Mouse (Mus musculus) gastrocnemius, postnatal 25 days (tissue): ENCODE measurements around the gene Adam10. TPM values are rescaled to one million over a fixed set of nuclear protein-coding genes. Genes with fewer than 3 reads are reported as not detected.

Experiments
- DNase-seq: peaks from one replicate; pipeline ENCODE4 v3.0.0; 2022
- microRNA-seq, 2 experiments: library from miRNA; unstranded; fragments of <30 nt; microRNA quantifications; one replicate each; pipeline ENCODE4 v1.2.0; 2021; ENCODE audit warnings: borderline replicate concordance in 2 of 2
- total RNA-seq, 2 experiments: library from RNA; stranded (reverse); gene quantifications; 1 replicate in 1 of 2; 2 replicates in 1 of 2; pipeline ENCODE4 v1.2.3; 2021

Adam10 gene
- total RNA-seq, 2 experiments from 2014 or later: 16.2 to 19.2 TPM

DNA sequence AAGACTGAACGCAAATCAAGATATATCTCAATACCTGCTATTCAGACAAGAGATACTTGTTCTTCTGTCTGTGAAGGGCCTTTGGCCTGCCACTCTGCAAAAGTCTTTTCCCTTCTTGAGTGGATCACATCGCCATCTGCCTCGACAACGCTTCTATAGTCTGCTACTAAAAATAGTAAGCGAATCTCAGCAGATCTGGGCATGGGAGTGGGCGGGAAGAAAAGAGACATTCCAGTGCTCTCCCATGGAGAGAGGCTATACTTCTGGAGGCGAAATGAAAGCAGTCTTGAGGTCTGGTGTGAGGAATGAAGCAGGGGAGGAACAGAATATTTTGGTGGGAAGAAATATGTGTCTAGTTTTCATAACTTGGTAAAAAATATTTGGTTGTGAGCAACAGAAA is 109.9 kb downstream of the Adam10 start:
- no peak for DNase-seq

DNA sequence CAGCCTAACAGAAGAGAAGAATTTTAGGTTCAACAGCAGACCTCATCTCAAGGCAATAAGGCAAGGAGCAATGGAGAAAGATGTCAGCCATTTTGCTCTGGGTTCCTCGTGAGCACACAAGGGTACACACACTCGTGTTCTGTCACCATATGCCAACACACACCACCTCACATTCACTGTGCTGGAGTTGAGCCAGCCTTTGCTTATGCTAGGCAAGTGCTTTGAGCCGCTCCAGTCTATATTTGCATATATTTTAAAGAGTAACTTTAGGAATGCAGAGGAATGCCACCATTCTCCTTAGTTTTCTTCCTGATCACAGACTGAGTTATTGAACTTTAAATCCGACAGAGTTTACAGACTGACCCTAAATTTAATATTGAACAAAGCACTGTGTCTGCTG is 111.8 kb downstream of the Adam10 start:
- DNase-seq: no peak

DNA sequence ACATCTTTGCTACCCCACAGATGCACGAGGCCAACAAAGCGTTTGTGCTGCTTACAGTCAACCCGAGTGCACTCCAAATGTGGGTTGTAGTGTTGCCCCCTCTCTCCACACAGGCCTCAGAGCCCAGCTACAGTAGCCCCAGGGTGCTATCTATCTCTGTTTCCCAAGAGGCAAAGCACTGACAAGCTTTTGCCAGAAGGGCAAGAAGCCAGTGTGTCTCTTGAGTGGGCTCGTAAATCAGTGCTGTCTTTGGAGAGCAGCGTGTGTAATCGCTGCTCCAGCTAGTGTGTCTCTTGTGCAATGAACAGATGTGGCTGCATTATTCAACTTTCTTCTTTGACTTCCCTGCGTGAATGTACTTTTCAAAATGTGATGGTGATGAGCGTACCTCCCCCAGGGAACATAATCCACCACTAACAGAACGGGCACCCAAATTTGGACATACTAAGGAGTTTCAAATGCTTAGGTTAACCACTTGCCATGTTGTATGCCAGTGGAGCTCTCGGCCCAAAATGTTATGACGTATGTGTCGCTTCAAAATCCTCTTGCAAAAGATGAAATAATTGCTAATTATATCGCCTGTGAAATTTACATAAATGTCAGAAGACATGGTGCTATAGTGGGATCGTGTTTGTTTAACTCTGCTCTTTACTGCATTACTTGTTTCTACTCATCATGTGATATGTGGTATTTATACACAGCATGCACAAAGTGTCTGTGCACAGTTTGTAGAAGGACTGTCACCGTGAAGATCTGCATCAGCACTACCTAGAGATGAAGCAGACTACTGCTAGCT is 116.0 kb downstream of the Adam10 start:
- DNase-seq: no peak

DNA sequence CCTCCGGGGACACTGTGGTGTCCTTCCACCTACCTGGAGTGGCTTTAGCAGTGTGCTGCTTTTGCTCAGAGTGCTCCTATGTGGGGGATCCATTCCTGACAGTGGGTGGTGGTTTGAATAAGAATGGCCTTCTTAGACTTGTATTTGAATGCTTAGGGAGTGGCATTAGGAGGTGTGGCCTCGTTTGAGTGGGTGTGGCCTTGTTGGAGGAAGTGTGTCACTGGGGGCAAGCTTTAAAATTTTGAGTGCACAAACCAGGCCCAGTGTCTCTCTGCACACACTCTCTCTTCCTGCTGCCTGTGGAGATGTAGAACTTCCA is 116.6 kb downstream of the Adam10 start:
- no peak for DNase-seq

DNA sequence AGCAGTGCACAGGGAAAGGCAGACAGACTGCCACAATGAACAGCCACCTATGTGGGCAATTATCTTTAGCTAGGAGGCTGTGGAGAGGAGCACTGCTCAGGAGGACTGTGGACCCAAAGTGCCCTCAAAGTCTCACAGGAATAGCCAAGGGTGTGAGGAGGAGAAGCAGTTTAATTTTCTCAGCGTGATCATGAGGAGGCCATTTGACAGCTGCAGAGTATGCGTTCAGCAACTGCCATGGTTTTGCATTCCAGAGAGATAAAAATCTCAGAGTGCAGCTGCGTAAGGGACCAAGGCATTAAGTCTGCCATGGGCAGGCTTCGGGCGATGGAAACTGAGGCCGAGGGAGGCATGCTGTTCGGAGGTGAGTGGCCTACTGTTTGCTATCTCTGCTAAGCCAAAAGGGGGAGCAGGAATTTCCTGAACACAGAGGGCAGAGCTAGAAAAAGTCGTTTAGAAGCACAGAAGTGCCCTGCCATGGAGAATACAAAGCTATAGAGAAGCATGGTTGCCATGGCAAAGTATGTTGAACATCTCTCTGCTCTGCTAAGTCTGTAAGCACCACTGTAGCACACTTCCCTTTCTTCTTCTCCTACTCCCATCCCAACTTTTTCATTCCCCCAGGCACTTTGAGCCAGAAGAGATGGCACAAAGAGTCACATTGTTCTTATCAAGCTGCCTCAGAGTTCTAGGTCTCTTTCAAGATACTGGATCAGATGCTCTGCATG is 122.0 kb downstream of the Adam10 start:
- DNase-seq: no peak

DNA sequence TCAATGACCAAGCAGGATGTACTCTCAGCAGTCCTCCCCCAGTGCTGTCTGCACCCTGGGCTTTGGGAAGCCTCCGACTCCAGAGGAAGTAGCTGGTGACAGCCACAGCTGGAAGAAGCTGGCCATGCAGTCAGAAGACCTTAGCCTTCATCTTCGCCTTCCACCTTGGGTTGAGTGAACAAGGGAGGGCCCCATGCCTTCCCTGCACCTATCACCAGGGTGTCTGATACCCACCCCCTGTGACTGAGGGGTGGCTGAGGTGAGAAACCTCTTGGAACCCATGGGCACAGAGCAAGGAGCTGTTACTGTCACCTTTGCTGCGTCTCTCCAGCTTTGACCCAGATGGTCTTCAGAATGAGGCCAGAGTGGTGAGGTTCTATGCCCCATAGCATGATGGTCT is 123.0 kb downstream of the Adam10 start:
- DNase-seq: no peak

DNA sequence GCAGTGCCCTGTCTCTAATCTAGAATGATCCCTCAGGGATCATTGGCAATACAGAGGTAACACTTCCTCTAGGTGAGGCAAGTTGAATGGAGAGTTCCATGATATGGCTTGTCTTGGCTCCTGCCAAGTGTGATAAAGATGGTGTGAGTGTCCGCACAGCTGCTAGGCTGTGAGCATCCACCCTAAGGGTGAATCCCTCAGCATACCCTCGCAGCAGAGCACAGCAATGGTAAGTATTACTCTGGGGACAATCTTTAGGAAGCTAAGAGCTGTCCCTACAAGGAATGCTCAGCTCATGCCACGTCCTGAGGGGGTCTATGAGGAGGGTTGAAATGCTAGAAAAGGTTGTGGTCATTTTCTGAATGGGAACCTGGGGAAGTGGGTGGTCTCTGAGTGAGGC is 124.0 kb downstream of the Adam10 start:
- no peak for DNase-seq

DNA sequence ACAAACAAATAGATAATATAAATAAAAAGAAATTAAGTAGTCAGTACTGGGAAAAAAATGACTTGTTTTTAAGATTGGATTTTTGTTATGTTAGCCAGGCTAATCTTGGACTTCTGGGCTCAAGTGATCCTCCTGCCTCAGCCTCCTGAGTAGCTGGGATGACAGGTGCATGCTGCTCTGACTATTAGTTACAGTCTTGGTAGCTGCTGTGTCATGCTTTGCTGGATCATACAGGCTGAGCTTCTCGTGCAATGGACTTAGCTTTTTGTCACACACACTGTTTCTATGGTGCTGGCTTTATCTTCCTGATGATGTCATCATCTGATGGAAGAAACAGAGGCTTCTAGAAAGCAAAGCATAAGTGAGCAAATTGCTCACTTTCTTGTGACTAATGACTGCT is 127.3 kb downstream of the Adam10 start:
- no peak for DNase-seq

DNA sequence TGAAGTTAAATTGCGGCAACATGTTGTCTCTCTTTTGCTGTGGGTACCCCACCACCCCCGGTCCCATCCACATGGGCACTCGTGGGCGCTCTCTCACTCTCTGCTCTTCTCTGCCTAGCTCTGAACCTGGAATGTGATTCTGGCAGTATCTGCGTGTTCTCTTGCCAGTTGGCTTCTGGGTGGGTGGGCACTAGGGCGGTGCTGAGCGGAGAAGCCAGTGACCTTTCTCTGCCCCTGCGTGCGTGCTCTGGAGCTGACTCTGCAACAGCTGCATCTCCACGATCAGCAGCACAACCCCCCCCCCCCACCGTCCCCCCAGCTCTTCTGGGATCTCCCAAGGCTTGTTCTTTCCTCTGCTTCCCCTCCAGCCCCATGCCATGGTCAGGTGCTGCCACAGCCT is 128.9 kb downstream of the Adam10 start:
- peak; percentile 12 for DNase-seq

DNA sequence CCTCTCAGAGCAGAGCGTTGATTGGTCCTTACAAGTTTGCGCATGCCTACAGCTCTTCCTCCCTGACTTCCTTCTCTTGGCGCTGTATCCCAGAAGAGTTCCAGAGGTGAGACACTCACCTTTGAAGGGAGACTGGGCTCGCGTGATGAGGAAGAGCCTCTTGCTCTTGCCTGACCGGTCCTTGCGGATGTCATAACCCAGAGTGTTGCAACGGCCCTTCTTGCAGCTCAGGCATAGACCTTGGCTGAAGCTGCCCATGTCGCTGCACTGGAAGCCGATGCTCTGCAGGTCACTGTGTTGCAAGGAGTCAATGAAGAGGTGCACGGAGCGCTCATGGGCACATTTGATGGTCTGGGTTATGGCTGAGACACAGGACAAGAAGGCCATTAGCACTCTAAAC is 133.8 kb downstream of the Adam10 start:
- no peak for DNase-seq

DNA sequence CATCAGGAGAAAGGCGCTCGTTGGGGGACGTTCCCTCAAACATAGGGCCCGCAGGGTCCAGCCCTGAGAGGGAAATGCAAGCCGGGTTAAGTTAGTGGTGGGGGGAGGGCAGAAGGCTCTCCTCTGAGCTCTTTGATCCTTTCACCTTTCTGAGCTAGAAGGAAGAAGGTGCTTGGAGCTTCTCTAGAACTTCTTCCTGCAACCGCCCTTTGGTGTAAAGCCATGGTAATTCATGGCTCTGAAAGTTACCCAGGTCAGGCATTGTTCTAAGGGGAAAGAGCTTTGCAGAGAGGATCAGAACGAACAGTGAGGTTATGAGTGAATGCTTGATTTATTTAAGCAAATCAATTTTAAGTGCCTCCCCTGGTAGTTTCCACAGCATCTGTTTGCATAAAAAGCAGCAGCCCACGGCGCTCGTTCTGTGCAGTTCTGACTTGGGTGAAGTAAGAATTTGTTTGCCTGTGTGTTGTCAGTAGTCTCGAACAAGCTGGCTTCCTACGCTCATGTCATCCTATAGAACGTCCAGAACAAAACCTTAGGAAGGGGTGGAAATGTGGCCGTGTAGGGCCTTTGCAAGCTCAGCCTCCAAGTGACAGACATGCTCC is 138.0 kb downstream of the Adam10 start:
- DNase-seq: no peak

DNA sequence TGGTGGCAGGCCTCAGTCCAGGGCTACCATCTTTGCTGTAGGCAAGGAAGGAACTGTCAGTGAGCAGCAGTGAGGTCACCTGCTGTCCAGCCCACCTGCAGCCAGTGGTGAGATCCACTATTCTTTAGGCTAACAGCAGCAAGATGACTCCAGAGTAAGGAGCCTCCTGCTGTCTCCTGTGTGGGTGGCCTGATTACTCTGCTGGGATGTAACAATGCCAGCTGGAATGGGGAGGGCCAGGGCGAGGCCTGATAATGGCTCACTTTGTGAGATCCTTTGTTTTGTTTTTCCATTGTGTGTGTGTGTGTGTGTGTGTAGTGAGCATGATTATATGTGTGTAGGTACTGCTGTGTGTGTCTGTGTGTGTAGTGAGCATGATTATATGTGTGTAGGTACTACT is 138.6 kb downstream of the Adam10 start:
- DNase-seq: no peak

DNA sequence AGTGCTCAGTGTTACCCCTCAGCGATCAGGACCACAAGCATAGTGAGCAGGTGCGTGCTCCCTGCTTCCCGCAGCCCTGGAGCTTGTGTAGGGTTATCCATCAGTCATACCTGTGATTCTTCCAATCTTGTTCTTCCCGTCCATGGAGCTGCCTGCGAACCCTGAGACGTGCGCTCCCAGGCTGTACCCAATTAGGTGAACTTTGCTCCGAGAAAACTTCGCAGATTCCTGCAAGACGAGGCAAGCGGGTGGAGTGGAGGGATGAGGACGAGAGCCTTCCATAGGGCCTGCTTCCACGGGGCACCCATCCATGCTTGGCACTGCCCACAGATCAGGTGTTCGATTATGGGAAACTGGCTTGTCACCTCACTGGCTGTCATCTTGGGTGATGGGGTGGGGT is 139.9 kb downstream of the Adam10 start:
- DNase-seq: no peak

DNA sequence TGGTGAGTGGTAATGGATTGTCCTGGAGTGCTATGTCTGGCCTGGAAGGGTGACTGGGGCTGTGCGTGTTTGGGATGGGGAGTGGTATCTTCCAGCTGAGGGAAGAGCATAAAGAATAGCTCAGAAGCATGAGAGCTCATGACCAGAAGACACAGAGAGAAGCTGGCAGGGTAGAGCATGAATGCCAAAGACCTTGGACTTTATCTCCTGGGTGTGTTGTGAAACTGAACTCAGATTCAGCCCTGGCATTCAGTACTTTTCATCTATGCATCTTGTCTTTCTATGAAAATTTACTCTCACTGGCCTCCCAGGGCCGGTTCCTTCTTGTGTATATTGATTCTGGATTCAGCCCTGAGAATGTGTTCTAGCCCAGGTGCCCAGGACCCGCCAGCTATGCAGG is 145.3 kb downstream of the Adam10 start:
- no peak for DNase-seq

DNA sequence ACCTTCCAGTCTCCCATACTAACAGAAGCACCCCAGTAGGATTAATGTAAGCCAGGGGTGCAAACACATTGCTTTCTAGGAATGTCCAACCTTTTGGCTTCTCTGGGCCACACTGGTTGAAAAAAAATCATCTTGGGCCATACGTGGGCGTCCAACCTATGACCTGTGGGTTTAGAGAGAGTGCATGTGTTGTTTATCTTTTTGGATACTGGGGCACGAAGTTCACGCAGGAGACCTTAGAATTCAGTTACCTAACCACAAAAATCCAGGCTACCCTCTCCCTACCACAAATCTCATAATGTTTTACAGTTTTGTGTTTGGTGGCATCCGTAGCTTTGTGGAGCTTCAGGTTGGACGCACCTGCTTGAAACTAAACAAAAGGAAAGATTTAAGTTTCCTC is 149.1 kb downstream of the Adam10 start:
- no peak for DNase-seq

Small RNAs within 50 kb of the gene (microRNA-seq; reads per million reads assigned to microRNA genes)
- 0 reads per million in 2 experiments for gene Gm25149

Other genes starting within 250 kb of the Adam10 start
- gene Rnf111, start 175.3 kb upstream of the Adam10 start, total RNA-seq: 10 to 100 TPM; 12.0 to 12.2 TPM
- gene Sltm, start 136.2 kb upstream of the Adam10 start, total RNA-seq: 10 to 100 TPM; 13.7 to 14.8 TPM
- gene Gm10642, start 22.7 kb upstream of the Adam10 start, total RNA-seq: under 1 TPM in 1 of 2 experiments, not detected in 1; 0.21 TPM
- gene Mindy2, start 21.8 kb upstream of the Adam10 start, total RNA-seq: 10 to 100 TPM; 14.8 to 15.2 TPM